Mouse (Mus musculus): ENCODE data around the gene Hist1h2ah. TPM values are rescaled to one million over a fixed set of nuclear protein-coding genes. Genes with fewer than 3 reads are reported as not detected.

Gene Hist1h2ah
- polyA plus RNA-seq, 1 experiment from 2014 or later, result not detected

Small RNA genes lying within 50 kb of the gene (microRNA-seq; reads per million reads assigned to microRNA genes)
- not detected for gene Gm26300
- not detected for gene Gm44390
- gene Gm44486, result not detected

Other genes starting within 250 kb of the Hist1h2ah start
- gene Hist1h2an, start 248.3 kb downstream of the Hist1h2ah start, polyA plus RNA-seq (2015; fragmentation: Nextera tagmentation; extraction: Ambion mirVana), result 3.8 TPM in 1 of 2 replicates, not detected in the other
- gene Hist1h2bp, start 248.1 kb downstream of the Hist1h2ah start, polyA plus RNA-seq (2015; fragmentation: Nextera tagmentation; extraction: Ambion mirVana), result 0.31 and 0.87 TPM in 2 replicates
- gene Hist1h2bq, start 225.4 kb downstream of the Hist1h2ah start, polyA plus RNA-seq (2015; fragmentation: Nextera tagmentation; extraction: Ambion mirVana), result 3.6 and 4.1 TPM in 2 replicates
- gene Hist1h2ao, start 225.1 kb downstream of the Hist1h2ah start, polyA plus RNA-seq (2015; fragmentation: Nextera tagmentation; extraction: Ambion mirVana), result not detected in 2 replicates
- 1.4 TPM in 1 of 2 replicates, not detected in the other for gene Hist1h4m, start 223.8 kb downstream of the Hist1h2ah start, polyA plus RNA-seq (2015; fragmentation: Nextera tagmentation; extraction: Ambion mirVana)
- 4.2 and 5.9 TPM in 2 replicates for gene Hist1h4n, start 203.4 kb downstream of the Hist1h2ah start, polyA plus RNA-seq (2015; fragmentation: Nextera tagmentation; extraction: Ambion mirVana)
- gene Hist1h2ap, start 202.1 kb downstream of the Hist1h2ah start, polyA plus RNA-seq (2015; fragmentation: Nextera tagmentation; extraction: Ambion mirVana), result 432 and 476 TPM in 2 replicates
- gene Hist1h2br, start 201.8 kb downstream of the Hist1h2ah start, polyA plus RNA-seq (2015; fragmentation: Nextera tagmentation; extraction: Ambion mirVana), result 4.0 and 4.1 TPM in 2 replicates
- 14.0 TPM in 2 replicates for gene Zfp184, start 90.5 kb downstream of the Hist1h2ah start, polyA plus RNA-seq (2015; fragmentation: Nextera tagmentation; extraction: Ambion mirVana)
- gene Pom121l2, start 54.4 kb downstream of the Hist1h2ah start, polyA plus RNA-seq (2015; fragmentation: Nextera tagmentation; extraction: Ambion mirVana), result not detected in 2 replicates
- gene Prss16, start 25.8 kb downstream of the Hist1h2ah start, polyA plus RNA-seq (2015; fragmentation: Nextera tagmentation; extraction: Ambion mirVana), result not detected in 2 replicates
- gene Hist1h2bk, start 302 bp upstream of the Hist1h2ah start, polyA plus RNA-seq (2015; fragmentation: Nextera tagmentation; extraction: Ambion mirVana), result 0.54 and 0.63 TPM in 2 replicates
- 5.7 and 7.7 TPM in 2 replicates for gene Hist1h4i, start 5.8 kb upstream of the Hist1h2ah start, polyA plus RNA-seq (2015; fragmentation: Nextera tagmentation; extraction: Ambion mirVana)
- gene Hist1h2ag, start 7.4 kb upstream of the Hist1h2ah start, polyA plus RNA-seq (2015; fragmentation: Nextera tagmentation; extraction: Ambion mirVana), result 5.4 and 6.8 TPM in 2 replicates
- gene Hist1h2bj, start 7.6 kb upstream of the Hist1h2ah start, polyA plus RNA-seq (2015; fragmentation: Nextera tagmentation; extraction: Ambion mirVana), result 2.9 and 3.0 TPM in 2 replicates
- not detected in 2 replicates for gene Vmn1r188, start 48.9 kb upstream of the Hist1h2ah start, polyA plus RNA-seq (2015; fragmentation: Nextera tagmentation; extraction: Ambion mirVana)
- gene Vmn1r189, start 70.3 kb upstream of the Hist1h2ah start, polyA plus RNA-seq (2015; fragmentation: Nextera tagmentation; extraction: Ambion mirVana), result not detected in 2 replicates
- gene Vmn1r191, start 148.4 kb upstream of the Hist1h2ah start, polyA plus RNA-seq (2015; fragmentation: Nextera tagmentation; extraction: Ambion mirVana), result not detected in 2 replicates
- not detected in 2 replicates for gene Vmn1r192, start 155.6 kb upstream of the Hist1h2ah start, polyA plus RNA-seq (2015; fragmentation: Nextera tagmentation; extraction: Ambion mirVana)
- gene Vmn1r193, start 187.6 kb upstream of the Hist1h2ah start, polyA plus RNA-seq (2015; fragmentation: Nextera tagmentation; extraction: Ambion mirVana), result not detected in 2 replicates
- gene Vmn1r194, start 208.6 kb upstream of the Hist1h2ah start, polyA plus RNA-seq (2015; fragmentation: Nextera tagmentation; extraction: Ambion mirVana), result not detected in 2 replicates
- not detected in 2 replicates for gene Vmn1r195, start 235.0 kb upstream of the Hist1h2ah start, polyA plus RNA-seq (2015; fragmentation: Nextera tagmentation; extraction: Ambion mirVana)

Measured in midbrain, embryonic 15.5 days (tissue).